Mouse (Mus musculus) forebrain, embryonic 11.5 days (tissue): ENCODE data around the gene Clec16a. TPM values are rescaled to one million over a fixed set of nuclear protein-coding genes. Genes with fewer than 3 reads are reported as not detected.

Experiments
- ATAC-seq: fragments of 200-750 bp; cut with Nextera tagmentation; replicated peaks from 2 replicates; pipeline ENCODE4 v1.8.0; 2017; ENCODE audit warnings: moderate TSS enrichment; ENCODE audit not compliant: low FRiP score
- DNase-seq: peaks from one replicate; pipeline ENCODE4 v3.0.0-alpha.2; 2017; ENCODE audit warnings: low spot score
- H3K27ac ChIP-seq: fragments of 300-500 bp; sonication (generic); 2 replicates; pipeline ENCODE4 v1.5.1; 2014; ENCODE audit warnings: low read depth, low read length
- H3K27me3 ChIP-seq: fragments of 300-500 bp; sonication (generic); 2 replicates; pipeline ENCODE4 v1.6.1; 2014; ENCODE audit warnings: mild to moderate bottlenecking, low read length, mixed read lengths; ENCODE audit not compliant: control insufficient read depth, insufficient read depth
- H3K36me3 ChIP-seq: fragments of 300-500 bp; sonication (generic); 2 replicates; pipeline ENCODE4 v1.6.1; 2014; ENCODE audit warnings: mild to moderate bottlenecking, low read length, moderate library complexity, mixed read lengths; ENCODE audit not compliant: control insufficient read depth, insufficient read depth
- H3K4me1 ChIP-seq: fragments of 300-500 bp; sonication (generic); replicated peaks from 2 replicates; pipeline ENCODE4 v1.6.1; 2014; ENCODE audit warnings: low read length, mixed read lengths; ENCODE audit not compliant: control insufficient read depth, insufficient read depth
- H3K4me2 ChIP-seq: fragments of 300-500 bp; sonication (generic); 2 replicates; pipeline ENCODE4 v1.6.1; 2014; ENCODE audit warnings: low read depth, mild to moderate bottlenecking, low read length, moderate library complexity, mixed read lengths; ENCODE audit not compliant: severe bottlenecking
- H3K4me3 ChIP-seq: fragments of 300-500 bp; sonication (generic); 2 replicates; pipeline ENCODE4 v1.5.1; 2014; ENCODE audit warnings: low read depth, low read length
- H3K9ac ChIP-seq: fragments of 300-500 bp; sonication (generic); 2 replicates; pipeline ENCODE4 v1.6.1; 2014; ENCODE audit warnings: low read length
- H3K9me3 ChIP-seq: fragments of 300-500 bp; sonication (generic); 2 replicates; pipeline ENCODE4 v1.6.1; 2016; ENCODE audit warnings: low read length, mixed read lengths; ENCODE audit not compliant: control insufficient read depth
- WGBS: fragments of 180-500 bp; shearing (Covaris S2); extraction: QIAGEN DNeasy Blood & Tissue Kit; methylation state at CpG from one replicate; pipeline ENCODE4 v1.1.7; 2014; 5-methylcytosine and 5-hydroxymethylcytosine counted together
- polyA plus RNA-seq: library from polyadenylated mRNA; unstranded; fragments of >200 nt; fragmentation: Nextera tagmentation; extraction: Ambion mirVana; gene quantifications from 2 replicates; pipeline ENCODE4 v1.2.1, GENCODE M21; 2014

Clec16a gene
- polyA plus RNA-seq, 1 experiment from 2014 or later: 44.6 TPM

DNA sequence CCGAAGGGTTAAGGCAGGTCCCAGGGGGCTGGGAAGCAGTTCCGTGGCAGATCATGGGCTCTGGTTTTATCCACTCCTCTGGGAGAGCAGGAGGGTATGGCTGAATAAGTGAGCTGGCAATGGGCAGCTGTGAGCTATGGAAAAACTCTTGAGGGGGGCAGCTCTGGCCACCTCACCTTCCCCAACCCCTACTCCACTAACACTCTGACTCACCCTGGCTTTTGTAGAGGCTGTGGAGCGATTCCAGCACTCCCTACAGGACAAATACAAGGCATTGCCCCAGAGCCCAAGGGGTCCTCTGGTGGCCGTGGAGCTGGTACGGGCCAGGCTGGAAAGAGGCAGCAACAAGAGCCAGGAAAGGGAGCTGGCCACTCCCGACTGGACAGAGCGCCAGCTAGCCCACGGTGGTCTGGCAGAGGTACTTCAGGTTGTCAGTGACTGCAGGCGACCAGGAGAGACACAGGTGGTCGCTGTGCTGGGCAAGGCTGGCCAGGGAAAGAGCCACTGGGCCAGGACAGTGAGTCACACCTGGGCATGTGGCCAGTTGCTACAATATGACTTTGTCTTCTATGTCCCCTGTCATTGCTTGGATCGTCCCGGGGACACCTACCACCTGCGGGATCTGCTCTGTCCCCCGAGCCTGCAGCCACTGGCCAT lies 34.5 kb upstream of the Clec16a start:
- no peaks in the 10 kb centered on the region for H3K27me3 ChIP-seq
- no peak overlapping the region for H3K27ac ChIP-seq
- no peak for DNase-seq
- H3K4me2 ChIP-seq: no peak overlapping the region
- no peaks in the 10 kb centered on the region for H3K9me3 ChIP-seq
- no peak overlapping the region for H3K9ac ChIP-seq
- 57% methylated on average over 14 of the region's 14 CpGs for WGBS
- H3K36me3 ChIP-seq: no peaks in the 10 kb centered on the region
- no peak for ATAC-seq
- no peak overlapping the region for H3K4me3 ChIP-seq
- H3K4me1 ChIP-seq: no peaks in the 10 kb centered on the region

DNA sequence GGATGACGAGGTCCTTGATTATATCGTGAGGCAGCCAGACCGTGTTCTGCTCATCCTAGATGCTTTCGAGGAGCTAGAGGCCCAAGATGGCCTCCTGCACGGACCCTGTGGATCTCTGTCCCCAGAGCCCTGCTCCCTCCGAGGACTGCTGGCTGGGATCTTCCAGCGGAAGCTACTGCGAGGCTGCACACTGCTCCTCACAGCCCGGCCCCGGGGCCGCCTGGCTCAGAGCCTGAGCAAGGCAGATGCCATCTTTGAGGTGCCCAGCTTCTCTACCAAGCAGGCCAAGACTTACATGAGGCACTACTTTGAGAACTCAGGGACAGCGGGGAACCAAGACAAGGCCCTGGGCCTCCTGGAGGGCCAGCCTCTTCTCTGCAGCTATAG lies 34.0 kb upstream of the Clec16a start:
- H3K36me3 ChIP-seq: no peaks in the 10 kb centered on the region
- no peaks in the 10 kb centered on the region for H3K4me1 ChIP-seq
- H3K4me3 ChIP-seq: no peak overlapping the region
- no peaks in the 10 kb centered on the region for H3K27me3 ChIP-seq
- DNase-seq: no peak
- no peaks in the 10 kb centered on the region for H3K9me3 ChIP-seq
- no peak overlapping the region for H3K27ac ChIP-seq
- 90% methylated on average over 12 of the region's 12 CpGs for WGBS
- H3K9ac ChIP-seq: no peak overlapping the region
- no peak for ATAC-seq
- H3K4me2 ChIP-seq: no peak overlapping the region

DNA sequence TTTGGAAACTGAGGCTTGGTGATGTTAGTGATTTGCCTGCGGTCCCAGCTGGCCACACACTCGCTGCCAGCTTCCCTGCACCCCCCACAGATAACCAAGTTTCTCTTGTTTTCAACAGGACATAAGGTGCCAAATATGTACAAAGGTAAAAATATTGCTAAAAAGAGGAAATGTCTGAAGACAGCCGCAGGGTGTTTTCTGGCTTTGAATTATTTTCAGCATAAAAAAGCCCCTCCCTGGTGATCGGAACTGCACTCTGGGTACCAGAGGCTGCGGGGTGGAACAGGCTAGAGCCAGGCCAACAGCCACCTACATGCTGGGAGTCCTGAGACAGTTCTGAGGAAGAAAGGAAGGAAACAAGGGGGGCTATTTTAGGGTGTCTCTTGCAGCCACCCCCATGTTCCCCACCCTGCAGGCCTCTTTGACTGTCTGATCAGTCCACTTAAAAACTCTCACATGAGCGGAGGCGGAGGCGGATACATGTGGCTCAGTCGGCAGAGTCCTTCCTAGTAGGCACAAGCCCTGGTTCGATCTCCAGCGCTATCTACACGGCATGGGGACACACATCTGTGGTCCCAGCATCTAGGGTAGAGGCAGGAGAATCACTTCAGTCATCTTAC lies 29.1 kb upstream of the Clec16a start:
- Histone ChIP-seq H3K27me3 (no peaks in the 10 kb centered on the region), H3K4me1 (no peaks in the 10 kb centered on the region), H3K4me2 (no peak overlapping the region), H3K9me3 (no peaks in the 10 kb centered on the region), H3K9ac (no peak overlapping the region), H3K27ac (no peak overlapping the region), H3K36me3 (no peaks in the 10 kb centered on the region), H3K4me3 (no peak overlapping the region)
- ATAC-seq (no peak), DNase-seq (no peak)
- WGBS: 94% methylated on average over 12 of the region's 12 CpGs

DNA sequence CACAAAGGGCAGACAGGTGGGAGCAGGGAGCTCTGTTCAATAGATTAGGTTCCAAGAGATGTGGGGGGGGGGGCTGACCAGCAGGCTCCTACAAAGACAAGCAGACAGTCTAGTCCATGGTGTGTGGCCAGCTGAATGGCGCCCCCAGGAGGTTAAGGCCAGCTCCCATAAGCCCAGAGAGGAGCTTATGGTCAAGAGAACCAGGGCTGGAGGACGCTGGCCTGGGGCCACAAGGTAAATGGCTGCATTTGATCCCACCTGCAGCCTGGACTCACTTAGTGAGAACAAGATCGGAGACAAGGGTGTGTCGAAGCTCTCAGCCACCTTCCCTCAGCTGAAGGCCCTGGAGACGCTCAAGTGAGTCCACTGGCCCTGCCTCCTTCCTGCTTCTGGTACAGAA lies 27.1 kb upstream of the Clec16a start:
- Histone ChIP-seq H3K27ac (no peak overlapping the region), H3K27me3 (no peaks in the 10 kb centered on the region), H3K4me3 (no peak overlapping the region), H3K4me2 (no peak overlapping the region), H3K4me1 (no peaks in the 10 kb centered on the region), H3K9me3 (no peaks in the 10 kb centered on the region), H3K9ac (no peak overlapping the region), H3K36me3 (no peaks in the 10 kb centered on the region)
- 49% methylated on average over 5 of the region's 5 CpGs for WGBS
- ATAC-seq (no peak), DNase-seq (no peak)

DNA sequence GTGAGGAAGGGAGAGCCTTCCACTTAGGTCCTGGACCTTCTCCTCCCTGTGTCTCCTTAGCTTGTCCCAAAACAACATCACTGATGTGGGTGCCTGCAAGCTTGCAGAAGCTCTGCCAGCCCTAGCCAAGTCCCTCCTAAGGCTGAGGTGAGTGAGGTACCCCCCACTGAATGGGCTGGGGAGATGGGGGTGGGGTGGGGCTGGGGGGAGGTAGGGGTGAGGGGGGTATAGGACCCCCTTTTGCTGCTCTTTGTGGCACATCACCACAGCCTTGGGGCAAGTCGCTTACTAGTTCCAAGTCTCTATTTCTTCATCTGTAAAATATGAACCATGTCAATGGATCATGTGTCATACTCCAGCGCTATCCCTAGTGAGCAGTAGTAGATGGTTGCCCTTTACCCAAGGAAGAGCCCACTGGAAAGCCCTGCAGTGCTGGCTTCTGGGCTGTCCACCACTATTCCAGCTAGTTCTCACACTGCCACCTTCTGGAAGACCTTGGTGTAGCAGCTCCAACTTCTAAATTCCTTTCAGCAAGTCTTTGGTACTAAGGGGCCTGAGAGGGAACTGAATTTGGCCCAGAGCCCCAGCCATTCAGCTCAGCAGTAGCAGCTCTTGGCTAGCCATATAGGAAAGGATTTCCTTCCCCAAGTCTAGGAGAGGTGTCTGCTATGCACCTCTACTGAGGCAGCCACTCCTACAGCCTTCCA lies 24.1 kb upstream of the Clec16a start:
- no peaks in the 10 kb centered on the region for H3K9me3 ChIP-seq
- no peaks in the 10 kb centered on the region for H3K27me3 ChIP-seq
- H3K9ac ChIP-seq: no peak overlapping the region
- no peak overlapping the region for H3K4me3 ChIP-seq
- WGBS: 23% methylated on average over 2 of the region's 2 CpGs
- no peak overlapping the region for H3K27ac ChIP-seq
- H3K4me1 ChIP-seq: no peaks in the 10 kb centered on the region
- no peak overlapping the region for H3K4me2 ChIP-seq
- DNase-seq (peak; percentile 87), ATAC-seq (peak; percentile 71)
- no peaks in the 10 kb centered on the region for H3K36me3 ChIP-seq

DNA sequence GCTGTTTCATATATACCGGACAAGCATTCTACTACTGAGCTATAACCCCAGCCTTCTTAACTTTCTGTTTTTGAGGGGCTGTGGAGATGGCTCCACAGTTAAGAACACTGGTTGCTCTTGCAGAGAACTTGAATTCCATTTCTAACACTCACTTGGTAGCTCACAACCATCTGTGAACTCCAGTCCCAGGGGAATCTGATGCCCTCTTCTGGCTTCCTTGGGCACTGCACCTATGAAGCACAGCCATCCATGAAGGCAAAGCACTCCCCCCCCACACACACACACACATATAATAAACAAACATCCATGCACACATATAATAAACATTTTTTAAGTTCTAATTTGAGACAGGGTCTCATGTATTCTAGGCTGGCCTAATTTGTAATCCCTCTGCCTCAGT lies 22.3 kb upstream of the Clec16a start:
- H3K27me3 ChIP-seq: no peaks in the 10 kb centered on the region
- no peaks in the 10 kb centered on the region for H3K36me3 ChIP-seq
- ATAC-seq: no peak
- H3K4me3 ChIP-seq: no peak overlapping the region
- WGBS: 89% methylated on average over 1 of the region's 1 CpGs
- DNase-seq: peak; percentile 76
- H3K4me2 ChIP-seq: no peak overlapping the region
- H3K4me1 ChIP-seq: no peaks in the 10 kb centered on the region
- no peaks in the 10 kb centered on the region for H3K9me3 ChIP-seq
- no peak overlapping the region for H3K9ac ChIP-seq
- no peak overlapping the region for H3K27ac ChIP-seq

DNA sequence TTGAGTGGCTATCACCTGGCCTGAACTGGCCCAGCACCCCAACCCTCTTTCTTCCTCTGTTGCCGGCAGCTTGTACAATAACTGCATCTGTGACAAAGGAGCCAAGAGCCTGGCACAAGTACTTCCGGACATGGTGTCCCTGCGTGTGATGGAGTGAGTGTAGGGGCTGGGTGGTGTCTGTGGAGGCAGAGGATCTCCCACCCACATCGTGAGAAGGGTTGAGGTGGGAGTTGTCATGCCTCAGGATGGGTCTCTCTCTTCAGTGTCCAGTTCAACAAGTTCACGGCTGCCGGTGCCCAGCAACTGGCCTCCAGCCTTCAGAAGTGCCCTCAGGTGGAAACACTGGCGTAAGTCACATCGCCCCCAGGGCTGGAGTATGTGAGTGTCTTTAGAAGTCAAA lies 21.5 kb upstream of the Clec16a start:
- Histone ChIP-seq H3K4me1 (no peaks in the 10 kb centered on the region), H3K36me3 (no peaks in the 10 kb centered on the region), H3K4me3 (no peak overlapping the region), H3K9me3 (no peaks in the 10 kb centered on the region), H3K4me2 (no peak overlapping the region), H3K27me3 (no peaks in the 10 kb centered on the region), H3K9ac (no peak overlapping the region), H3K27ac (no peak overlapping the region)
- ATAC-seq: no peak
- no peak for DNase-seq
- 87% methylated on average over 8 of the region's 8 CpGs for WGBS

DNA sequence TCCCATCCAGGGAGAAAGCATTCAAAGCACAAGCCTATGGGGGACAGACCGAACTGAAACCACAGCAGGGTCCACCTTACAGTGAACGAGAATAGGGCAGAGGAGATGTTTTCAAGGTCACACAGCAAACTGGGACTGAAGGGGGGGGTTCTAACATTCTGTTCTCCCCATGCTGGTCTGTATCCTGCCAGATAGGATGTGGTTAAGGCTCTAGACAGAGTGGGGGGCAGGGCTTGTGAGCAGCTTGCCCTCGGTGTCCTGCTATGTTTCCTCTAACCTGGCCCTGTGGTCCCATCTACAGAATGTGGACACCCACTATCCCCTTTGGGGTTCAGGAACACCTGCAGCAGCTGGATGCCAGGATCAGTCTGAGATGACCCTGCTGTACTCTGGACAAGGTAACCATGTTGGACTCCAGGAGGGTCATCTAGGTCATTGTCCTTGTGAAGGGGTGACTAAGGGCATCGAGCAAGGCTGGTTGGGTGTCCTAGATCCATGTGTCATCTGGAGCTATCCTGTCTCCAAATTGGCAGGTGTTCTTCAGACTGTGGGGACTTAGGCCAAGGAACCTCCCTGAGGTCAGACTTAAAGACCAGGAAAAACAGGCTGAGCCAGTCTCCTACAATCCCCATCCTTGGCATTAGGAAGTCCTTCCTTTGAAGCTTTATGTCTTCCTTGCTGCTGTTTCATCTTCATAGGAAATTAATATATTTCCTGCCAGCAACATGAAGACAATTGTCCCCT lies 20.1 kb upstream of the Clec16a start:
- 86% methylated on average over 4 of the region's 4 CpGs for WGBS
- DNase-seq: no peak
- no peak overlapping the region for H3K27ac ChIP-seq
- H3K9me3 ChIP-seq: no peaks in the 10 kb centered on the region
- H3K4me1 ChIP-seq: no peaks in the 10 kb centered on the region
- no peak for ATAC-seq
- no peak overlapping the region for H3K9ac ChIP-seq
- no peaks in the 10 kb centered on the region for H3K27me3 ChIP-seq
- no peak overlapping the region for H3K4me2 ChIP-seq
- H3K4me3 ChIP-seq: no peak overlapping the region
- no peaks in the 10 kb centered on the region for H3K36me3 ChIP-seq
